Mouse (Mus musculus) natural killer cell, adult 2 months (primary cell): Measurements from ENCODE around the gene Gm10961.

Source experiments
- DNase-seq, 2 experiments: peaks; one replicate each; pipeline ENCODE4 v3.0.0; 2022; ENCODE audit warnings: low spot score in 2 of 2

The Gm10961 gene

GRCm38 (mm10) chr3:107630682-107631522 lies at the start of gene Gm10961:
Gene Gm10961, plus strand, starts transcription at chr3:107631322.
- peak in 1 of 2 experiments; percentile 49 for DNase-seq

- no peak for DNase-seq
Observed at GRCm38 (mm10) chr3:107582130-107582874, 48.8 kb upstream of the Gm10961 start.

DNA sequence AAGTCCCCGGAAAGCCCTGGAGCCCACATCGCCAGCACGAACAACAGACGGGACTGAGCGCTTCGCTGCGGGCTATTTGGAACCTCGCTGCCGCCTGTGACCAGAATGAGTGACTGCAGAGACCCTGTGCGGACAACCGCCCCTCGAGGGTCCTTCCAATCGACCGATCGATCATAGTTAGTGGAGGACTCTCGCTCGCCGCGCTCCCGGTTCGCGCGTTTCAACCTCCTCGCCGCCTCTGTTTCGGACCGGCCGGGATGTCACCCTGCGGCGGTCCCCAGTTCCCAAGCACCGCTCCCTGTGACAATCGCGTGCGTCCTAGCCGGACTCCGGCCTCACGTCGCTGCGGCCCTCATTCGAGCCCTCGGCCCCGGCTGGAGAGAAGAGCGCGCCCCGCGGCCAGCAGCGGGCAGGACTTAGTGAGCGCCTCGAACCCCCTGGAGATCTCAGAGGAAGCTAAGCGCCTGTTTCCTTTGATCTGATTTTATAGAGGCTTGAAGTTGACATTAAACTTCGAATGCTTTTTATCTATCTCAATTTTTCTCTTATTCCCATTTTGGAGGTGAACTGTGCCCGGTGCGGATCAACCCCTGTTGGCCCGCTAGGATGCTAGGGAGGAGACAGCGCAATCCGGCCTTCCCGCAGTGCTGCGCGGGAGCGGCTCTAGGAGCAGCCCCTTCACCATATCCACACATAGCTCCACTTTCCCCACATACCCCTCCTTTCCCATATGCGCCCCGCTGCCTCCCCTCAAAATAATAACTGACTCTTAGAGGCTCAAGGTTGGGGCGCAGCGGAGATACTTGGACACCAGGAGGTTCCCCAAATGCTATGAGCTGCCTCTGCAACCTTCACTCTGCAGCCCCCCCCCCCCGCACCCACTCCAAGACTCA lies 48.0 kb upstream of the Gm10961 start:
- no peak for DNase-seq

- DNase-seq, result no peak
Observed at GRCm38 (mm10) chr3:107583893-107584292, 47.2 kb upstream of the Gm10961 start.

DNA sequence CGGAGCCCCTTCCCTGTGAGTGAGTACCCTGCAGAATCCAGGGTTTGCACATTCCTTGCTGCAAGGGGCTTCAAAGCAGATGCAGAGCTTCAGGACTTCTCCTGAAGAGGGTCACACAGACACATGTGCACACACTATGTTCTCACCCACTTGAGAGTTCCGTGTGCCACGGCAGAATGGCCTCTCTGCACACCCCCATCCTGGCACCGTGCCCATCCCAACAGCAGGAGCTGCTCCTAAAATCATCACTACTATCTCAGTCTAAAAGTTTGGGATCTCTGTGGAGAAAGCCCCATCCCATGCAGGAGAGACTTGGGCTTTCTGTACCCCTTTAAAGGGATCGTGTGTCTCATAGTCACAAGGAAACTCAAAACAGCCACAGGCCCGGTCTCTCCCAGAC lies 44.6 kb upstream of the Gm10961 start:
- DNase-seq, result no peak

GRCm38 (mm10) chr3:107591612-107592011 lies 39.5 kb upstream of the Gm10961 start:
- no peak for DNase-seq

- DNase-seq, result no peak
Observed at GRCm38 (mm10) chr3:107593632-107594031, 37.5 kb upstream of the Gm10961 start.

GRCm38 (mm10) chr3:107594662-107595263 lies 36.4 kb upstream of the Gm10961 start, which contains the start of gene Alx3:
Gene Alx3, plus strand, starts transcription at chr3:107595031.
- no peak for DNase-seq

- no peak for DNase-seq
Observed at GRCm38 (mm10) chr3:107595264-107595937, 35.7 kb upstream of the Gm10961 start.

DNA sequence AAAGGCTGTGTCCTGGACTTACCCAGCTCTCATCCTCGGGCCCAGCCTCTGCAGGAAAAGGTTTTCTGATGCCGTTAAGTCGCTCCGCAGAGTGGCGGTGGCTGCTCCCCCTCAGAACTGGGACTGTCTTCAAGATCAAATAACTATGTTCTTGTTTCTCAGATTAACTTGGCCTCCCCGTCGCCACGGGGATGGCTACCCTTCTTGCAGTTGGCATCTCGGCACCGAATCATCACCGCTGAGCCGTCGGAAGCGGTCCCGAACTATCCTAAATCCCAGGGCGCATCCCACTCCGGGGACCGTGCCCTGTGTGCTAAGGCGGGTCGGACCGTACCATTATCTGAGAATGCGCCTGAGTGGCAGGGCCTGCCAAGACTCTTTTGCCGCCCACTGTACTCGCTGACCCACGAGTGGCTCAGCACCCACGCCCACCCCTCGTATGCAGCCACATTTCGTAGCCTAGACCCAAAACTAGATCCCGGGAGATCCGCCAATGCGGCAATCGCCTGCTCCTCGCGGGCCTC lies 35.1 kb upstream of the Gm10961 start:
- DNase-seq, result no peak

DNA sequence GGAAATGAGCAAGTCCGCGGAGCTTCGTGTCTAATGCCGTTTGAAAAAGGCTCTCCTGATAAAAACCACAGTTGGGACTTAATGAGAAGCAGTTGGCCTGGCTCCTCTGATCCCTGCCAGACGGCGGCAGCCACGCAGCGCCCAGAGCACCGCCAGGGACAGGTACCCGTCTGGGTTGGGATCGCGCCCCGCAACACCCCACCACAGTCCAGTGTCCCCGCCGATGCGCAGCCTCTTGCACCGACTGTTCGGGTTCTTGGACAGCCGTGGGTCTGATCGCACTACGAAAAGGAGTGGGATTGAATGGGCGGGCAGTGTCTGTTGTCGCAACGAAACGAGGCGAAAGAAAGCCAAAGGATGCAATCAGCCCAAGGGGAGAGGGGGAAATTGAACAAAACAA lies 34.6 kb upstream of the Gm10961 start:
- no peak for DNase-seq

- no peak for DNase-seq
Observed at GRCm38 (mm10) chr3:107597134-107597533, 34.0 kb upstream of the Gm10961 start.

DNA sequence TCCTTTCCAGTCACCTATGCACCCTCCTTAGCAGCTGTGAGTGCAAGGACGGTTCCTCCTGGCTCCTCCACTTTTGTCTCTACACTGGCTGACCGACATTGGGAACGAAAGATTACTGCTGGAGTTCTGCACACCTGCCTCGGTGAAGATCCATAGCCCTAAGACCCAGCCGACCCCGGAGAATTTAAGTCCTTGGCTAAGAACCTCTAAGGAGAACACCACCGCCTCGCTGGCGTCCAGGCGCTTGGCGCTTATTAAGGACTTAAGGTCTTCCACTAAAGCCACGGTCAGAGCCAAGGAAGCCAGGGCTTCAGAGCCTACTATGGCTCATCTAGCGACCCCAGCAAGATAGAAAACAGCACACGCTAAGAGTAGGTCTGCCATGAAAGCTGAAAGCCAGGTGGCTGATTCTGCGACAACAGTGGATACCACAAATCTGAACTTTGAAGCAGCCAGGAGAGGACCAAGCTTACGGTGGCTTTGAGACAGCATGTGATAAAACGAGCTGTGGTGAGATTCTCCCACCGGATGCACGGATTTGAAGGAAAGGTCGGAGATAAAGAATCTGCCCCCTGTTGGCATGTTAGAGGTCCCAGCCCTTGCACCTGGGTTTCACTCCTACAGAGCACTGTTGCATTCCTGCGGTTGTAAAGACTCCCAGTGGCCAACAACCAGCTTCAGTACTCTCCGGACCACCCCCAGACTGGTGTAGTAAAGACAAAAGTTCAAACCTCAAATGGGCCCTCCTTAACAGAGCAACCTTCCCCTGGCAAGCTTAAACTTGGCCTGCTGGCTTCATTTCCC lies 33.3 kb upstream of the Gm10961 start:
- no peak for DNase-seq

GRCm38 (mm10) chr3:107600127-107600526 lies 31.0 kb upstream of the Gm10961 start:
- DNase-seq, result no peak

- peak; percentile 23 to 51 for DNase-seq
Observed at GRCm38 (mm10) chr3:107605304-107605703, 25.8 kb upstream of the Gm10961 start.

DNA sequence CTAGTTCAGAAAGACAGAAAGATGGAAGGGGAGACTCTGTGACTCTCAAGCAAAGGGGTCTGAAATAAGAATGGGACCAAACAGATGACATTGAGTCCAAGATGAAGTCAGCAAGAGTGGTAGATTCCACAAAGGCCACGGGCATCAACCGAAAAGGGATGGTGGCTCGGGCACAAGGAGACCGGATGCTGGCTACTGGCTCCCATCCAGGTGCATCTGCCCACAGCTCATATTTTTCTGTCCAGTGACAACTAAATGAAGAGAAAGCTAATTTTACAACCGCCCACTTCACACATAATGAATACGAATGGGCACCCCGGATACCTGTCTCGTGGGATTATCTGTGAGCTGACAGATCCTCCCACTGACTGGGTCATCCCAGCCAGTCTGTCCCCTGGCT lies 23.9 kb upstream of the Gm10961 start:
- no peak for DNase-seq

DNA sequence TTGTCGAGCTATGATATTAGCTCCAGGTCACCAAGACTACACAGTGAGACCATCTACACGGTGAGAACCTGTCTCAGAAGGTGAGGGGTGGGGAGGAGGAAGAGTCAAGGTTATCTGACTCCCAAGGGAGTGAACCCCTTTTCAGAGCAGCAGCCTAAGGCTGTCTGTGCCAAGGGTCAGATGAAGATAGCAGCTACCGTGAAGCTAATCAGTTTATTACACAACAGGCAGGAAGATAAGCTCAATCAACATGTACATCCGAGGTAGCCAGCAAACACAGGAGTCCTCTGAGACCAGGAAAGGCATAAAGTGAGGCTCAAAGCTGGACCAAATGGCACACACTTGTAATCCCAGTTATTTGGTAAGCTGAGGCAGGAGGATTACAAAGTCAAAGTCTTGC lies 22.3 kb upstream of the Gm10961 start:
- DNase-seq, result no peak

GRCm38 (mm10) chr3:107609376-107609775 lies 21.7 kb upstream of the Gm10961 start:
- no peak for DNase-seq

DNA sequence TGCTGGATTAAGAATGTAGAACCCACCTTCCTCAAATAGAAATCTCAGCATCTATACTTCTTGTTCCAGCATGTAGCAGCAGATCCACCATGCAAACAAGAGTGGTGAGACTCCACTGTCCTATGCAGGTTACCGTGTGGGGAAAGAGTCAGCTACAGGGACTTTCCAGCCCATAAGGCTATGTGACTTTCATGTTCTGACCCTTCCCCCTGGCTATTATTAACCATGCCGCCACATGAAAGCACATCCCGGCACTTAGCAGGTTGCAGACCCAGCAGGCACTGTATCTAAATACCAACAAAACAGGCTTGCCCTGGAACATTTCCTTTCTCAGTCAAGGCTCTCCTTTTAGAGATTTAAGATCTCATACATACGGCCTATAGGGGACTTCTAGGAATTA lies 19.7 kb upstream of the Gm10961 start:
- DNase-seq, result no peak
